Mouse (Mus musculus): ENCODE measurements around the gene Kcna1. TPM values are rescaled to one million over a fixed set of nuclear protein-coding genes. Genes with fewer than 3 reads are reported as not detected.

Gene Kcna1
- 100 to 1,000 TPM; 114 to 118 TPM for total RNA-seq (2021)
- long read RNA-seq, full-length matches to known transcripts, result 17 of 17 reads
- long read RNA-seq, partial matches to known transcripts, result 0 of 17 reads
- long read RNA-seq, other reads (novel, unspliced or antisense), result 0 of 17 reads

DNA sequence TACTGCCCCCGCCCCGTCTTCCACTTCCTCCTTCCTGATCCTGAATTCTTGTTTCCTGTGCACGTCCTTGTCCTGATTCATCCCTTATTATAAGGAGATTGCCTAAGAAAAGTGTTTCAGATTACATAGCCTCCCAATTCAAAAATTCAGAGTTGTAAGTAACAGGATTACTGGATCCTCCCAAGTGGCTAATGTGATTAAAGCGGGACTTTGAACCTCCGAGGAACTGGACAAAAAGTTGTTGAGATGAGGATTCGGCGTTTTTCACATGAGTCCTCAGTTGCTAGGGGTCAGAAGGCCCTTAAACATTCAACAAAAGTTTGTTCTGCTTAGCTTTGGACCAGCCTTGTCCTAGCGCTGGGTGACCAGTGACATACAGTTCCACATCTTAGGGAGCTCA lies at the start of gene Kcna1:
Gene Kcna1, minus strand, starts transcription at position 4 of the 400 bp plus-strand sequence.
- no peak for DNase-seq (ENCODE audit: low spot score in 2 of 2)

DNA sequence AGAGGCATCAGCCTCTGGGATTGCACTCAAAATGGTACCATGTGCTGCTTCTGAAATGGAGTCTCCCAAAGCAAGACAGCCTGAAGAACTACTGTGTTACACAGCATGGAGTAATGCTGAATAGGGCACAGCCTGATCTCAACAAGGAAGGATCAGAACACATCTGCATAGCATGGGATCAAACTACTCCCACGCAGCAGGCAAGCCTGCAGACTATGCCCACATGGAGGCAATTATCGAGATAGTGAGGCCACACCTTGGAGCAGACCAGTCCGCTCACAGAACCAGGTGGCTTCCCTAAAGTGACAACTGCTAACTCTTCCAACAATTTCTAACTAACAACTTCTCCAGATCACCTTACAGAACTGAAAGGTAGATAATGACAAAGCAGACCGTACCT lies 40.9 kb upstream of the Kcna1 start:
- no peak for DNase-seq (ENCODE audit: low spot score in 2 of 2)

DNA sequence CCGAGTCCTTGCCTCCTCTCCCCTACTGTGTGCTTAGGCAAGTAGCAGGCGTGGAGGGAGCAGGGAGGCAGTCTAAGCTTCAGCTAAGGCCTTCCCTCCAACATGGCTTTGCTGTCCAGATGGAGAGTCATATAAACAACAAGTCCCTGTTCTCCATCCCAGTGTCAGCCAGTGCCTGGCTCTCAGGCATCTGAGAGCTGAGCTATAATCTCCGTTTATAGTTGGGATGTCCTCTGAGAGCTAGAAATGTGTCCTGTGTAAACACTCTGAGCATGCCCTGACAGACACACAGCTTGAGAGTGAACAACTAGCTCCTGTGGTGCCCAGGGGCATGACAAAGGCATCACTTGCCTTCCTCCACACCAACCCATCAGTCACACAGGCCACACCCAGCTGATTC lies 39.0 kb upstream of the Kcna1 start:
- DNase-seq (ENCODE audit: low spot score in 2 of 2), result no peak

DNA sequence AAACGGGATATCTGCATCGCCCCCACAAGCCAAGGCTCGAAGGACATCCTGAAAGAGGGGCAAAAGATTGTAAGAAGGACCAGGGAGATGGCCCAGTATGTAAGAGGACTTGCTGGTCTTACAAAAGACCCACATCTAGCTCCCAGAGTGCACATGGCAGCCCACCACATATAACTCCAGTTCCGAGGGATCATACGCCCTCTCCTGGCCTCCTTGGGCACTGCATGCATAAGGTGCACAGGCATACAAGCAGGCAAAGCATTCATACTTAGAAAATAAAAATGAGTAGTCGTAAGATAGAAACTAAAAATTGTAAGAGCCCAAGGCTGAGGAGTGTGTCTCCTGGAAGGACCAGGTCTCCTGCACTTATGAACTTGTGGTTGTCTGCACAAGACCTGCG lies 32.8 kb upstream of the Kcna1 start:
- DNase-seq (ENCODE audit: low spot score in 2 of 2), result peak in 1 of 2 experiments; percentile 32

DNA sequence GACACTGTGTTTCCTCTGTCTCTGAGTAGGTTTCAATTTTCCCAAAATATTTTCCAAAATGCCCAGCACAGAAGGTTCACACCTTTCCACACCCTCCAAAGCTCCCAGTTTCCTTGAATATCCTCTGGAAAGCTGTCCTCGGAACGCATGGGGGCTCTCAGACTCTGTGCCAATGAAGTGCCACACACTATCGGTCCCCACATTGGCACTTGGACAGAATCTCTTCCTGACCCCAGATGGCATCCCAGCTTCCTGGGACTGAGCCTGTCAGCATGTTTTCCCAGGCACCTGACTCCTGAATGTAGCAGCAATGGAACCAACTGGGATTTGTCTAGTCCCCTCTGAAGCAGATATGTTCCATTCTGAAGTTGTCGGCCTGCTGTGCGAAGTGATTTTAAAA lies 20.8 kb upstream of the Kcna1 start:
- DNase-seq (ENCODE audit: low spot score in 2 of 2), result no peak

DNA sequence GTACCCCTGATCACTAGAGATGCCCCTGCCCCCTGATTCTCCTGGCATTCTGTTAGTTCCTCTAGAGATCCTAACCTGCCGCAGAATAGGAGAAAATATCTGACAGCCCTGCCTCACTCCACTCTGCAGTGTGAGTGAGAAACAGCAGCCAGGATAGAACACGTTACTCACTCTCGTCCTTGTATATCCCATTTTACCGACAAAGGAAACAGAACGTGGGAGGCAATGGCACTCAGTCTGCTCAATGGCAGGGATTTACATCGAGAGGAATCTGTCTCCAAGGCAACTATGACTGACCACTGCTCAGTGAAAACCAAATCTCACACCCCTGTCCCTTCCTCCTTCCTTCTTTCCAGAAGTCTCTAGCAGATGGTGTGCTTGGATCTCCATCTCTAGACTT lies 19.9 kb upstream of the Kcna1 start:
- DNase-seq (ENCODE audit: low spot score in 2 of 2), result no peak

DNA sequence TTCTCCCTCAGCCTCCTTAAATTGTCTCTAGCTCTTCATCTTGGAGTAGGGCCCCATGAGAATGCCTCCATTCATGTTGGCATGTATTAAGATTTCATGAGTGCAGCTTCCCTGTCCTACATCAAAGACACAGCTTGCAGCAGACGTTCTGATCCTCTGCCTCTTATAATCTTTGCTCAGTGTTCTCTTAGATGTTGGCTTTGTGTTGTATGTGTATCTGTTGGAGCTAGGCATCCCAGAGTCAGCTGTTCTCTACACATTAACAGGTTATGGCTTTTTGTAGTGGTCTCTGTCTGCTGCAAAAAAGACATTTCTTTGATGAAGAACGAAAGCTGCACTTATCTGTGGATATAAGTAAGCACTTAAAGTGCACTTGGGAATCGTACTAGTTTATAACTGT lies 18.4 kb upstream of the Kcna1 start:
- DNase-seq (ENCODE audit: low spot score in 2 of 2), result no peak

DNA sequence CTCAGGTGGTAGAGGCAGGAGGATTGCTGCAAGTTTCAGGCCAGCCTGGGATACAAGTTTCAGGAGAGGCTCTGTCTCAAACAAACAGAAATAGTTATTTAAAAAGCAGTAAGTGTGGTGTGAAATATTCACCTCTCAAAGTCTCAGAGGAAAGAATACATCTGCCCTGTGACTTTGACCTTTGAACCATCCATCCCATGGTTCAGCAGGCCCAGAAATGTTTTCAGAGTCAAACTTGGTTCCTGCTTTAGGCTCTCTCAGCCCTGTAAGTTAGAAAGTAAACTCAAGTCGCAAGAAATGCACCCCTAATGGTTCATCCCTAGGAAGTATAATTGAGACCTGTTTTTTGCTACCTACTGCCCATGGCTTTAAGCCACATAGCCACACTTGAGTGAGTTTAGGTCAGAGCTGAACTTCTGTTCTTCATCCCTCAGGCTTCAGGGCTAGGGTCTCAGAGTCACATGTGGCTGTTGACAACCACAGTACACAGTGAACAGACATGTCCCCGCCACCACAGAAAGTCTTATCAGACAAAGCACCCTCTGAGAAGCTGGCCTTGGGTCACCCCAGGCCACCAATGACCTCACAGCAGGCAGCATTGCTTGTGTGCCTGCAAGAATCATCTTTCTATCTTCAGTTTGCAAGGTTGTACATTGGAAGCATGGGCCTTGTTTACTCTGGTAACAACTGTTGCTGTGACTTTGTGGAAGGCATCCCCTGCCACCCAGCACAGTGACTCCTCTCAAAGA lies 11.6 kb upstream of the Kcna1 start:
- peak in 1 of 2 experiments; percentile 23 for DNase-seq (ENCODE audit: low spot score in 2 of 2)

DNA sequence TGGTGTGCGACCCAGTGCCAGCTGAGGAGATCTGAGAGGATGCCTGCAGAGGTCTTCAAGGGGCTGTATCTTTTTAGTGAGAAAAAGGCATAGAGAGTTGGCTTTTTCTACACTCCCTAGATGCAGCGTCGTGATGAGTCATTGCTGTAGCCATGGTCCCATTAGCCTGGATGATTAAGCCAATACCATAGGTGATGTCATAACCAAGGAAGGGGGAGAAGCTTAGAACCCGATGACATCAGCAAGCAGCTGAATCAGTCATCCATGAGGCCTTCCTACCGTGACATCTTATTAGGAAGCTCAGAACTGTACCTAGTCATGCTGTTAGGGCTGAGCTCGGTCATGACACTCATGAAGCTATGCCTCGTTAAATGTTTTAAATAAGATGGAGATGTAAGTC lies 7.4 kb upstream of the Kcna1 start:
- DNase-seq (ENCODE audit: low spot score in 2 of 2), result no peak

DNA sequence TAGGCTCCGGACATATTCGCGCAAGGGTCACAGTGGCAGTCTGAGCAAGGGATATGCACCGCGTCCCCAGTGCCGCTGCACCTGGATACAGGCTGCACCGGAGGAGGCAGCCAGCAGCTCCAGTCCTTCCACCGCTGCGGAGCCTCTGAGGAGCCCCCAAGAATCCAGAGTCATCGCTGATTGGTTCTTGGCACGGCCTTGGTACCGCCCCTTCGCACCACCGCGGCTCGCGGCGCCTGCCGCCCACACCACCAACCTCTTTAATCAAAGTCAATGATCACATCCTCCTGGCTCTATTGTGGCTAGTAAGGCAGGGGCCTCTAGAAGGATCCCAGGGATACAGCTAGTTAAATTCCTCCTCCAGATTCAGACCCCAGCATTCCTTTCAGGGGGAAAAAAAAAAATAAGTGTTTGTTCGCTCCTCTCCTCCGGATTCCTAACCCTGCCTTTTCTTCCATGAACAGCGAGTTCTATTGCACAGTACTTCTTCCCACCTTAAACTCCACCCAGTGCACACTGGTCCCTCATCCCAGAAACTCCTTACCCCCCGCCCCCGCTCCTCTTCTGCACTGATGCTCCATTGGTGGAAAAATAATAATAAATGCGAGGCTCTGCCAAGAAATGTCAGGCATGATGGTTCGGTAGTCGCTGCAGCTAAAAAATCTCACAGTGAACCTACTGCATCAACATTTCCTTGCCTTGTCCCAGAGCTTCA lies 383 bp downstream of the Kcna1 start:
- peak; percentile 87 to 88 for DNase-seq (ENCODE audit: low spot score in 2 of 2)

DNA sequence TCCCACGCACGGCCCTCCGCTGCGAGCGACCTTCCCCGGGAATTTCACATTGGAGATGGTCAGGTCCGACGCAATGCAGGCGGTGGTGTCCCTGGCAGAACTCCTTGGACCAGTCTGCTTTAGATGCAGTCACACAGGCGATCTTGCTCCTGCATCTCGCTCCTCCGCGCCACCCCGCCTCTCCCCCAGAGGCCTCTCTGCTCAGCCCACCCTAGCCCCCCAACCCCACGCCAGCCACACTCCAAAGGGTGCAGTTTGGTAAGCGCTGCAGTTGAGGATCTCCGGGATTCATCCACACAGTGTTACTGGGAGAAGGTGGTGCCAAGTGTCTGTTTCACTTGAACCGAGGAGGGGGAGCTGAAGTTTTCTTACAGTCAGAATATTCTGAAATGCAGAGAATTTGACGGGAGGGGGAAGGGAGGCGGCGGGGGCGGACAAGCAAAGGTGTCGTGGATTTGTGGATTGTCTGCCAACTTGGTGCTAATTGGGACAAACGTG lies 1.1 kb downstream of the Kcna1 start:
- peak; percentile 26 to 57 for DNase-seq (ENCODE audit: low spot score in 2 of 2)

DNA sequence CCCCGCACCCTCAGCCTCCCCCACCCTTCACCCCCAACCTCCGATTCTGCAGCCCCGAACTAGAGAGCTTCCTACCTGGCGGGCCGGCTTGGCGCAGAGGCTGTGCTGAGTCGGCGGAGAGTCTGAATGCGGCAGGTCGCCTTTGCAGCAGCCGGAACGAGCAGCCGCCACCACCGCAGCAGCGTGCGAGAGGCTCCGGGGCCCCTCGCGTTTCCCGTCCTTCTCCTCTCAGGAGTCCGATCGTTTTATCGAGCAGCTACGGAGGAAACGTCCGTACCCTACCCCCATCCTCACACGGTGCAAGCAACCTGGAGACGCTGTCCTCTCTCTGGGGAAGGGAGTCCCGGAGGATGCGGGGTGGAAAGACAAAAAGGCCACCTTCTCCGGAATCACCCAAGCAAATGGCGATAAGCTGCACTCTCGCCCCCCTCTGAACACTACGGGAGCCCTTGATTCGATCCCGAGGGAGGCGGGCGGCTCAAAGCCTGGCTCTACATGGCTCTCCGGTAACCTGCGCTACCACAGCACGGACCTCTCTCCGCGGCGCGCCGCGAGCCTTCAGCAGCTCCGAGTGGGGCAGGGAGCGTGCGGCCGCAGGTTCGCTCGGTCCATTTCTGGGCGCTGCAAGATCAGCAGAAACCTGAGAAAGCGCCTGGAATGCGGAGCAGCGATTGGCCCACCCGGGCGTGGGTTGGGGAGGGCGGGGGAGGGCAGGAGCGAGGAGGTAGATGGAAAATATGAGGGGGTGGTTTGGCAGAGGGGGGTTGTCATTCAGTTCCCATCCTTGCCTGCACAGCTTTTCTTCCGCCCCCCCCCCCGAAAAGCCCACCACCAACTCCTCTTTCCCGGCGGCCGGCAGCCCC lies 1.8 kb downstream of the Kcna1 start:
- peak; percentile 64 to 74 for DNase-seq (ENCODE audit: low spot score in 2 of 2)

DNA sequence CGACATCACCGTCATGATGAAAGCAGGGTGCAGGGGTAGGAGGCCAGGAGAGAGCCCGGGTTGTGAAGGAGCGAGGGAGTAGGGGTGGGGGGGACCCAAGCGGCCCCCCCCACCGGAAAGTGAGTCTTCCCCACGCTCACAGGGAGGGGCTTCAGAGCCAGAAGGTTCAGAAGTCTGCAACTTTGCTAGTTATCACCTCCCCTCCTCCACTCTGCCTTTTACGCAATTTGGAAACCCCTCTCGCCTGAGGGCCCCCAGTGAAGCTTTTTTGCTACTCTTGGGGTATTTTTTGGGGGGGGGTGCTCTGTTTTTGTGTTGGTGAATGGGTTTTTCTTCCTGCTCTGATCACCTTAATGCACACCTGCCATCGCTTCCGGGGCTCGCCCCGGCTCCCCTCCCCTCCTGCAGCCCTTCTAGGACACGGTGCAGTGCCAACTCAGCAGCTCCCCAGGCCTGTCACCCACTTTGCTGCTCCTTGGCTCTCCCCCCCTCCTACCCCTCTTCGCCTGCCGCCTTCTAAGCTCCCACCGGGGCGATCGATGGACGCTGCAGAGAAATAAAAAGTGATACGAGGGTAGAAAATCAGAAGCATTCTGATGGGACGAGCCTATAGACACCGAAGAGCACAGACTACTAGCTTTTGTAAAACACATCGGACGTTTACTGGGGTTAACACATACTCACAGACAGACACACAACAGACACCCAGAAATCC lies 2.7 kb downstream of the Kcna1 start:
- peak; percentile 19 to 28 for DNase-seq (ENCODE audit: low spot score in 2 of 2)

DNA sequence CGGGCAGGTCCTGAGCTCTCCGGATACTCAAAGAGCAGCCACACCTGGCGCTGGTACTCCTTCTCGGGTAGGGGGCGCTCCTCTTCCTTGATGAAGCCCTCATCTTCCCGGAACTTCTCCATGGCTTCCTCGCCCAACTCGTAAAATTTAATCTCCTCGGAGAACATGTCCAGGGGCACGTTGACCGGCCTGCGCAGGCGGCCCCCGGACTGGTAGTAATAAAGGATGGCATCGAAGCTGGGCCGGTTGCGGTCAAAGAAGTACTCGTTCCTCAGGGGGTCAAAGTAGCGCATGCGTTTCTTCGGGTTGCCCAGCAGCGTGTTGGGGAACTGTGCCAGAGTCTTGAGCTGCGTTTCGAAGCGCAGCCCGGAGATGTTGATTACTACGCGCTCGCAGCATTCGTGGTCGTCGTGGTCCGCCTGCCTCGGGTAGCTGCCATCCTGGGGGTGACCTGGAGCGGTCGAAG lies 3.3 kb downstream of the Kcna1 start:
- peak; percentile 33 to 68 for DNase-seq (ENCODE audit: low spot score in 2 of 2)

DNA sequence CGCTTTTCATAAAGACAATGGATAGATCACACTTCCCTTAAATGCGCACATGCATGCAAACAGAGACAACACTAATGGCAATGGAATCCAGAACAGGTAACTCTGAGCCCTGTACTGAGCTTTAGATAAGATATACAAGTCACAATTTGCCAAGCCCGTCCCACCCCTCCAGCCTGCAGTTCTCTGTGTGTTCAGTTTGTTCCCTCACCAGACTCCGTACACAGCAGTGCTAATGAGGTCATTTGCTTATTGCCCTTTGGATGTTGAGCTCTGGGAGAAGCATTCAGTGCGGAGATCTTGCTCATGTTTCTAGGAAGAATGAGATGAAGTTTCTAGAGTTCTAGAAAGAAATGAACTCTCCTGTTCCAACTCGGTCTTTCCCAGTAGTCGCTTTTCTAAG lies 17.7 kb downstream of the Kcna1 start:
- DNase-seq (ENCODE audit: low spot score in 2 of 2), result no peak

DNA sequence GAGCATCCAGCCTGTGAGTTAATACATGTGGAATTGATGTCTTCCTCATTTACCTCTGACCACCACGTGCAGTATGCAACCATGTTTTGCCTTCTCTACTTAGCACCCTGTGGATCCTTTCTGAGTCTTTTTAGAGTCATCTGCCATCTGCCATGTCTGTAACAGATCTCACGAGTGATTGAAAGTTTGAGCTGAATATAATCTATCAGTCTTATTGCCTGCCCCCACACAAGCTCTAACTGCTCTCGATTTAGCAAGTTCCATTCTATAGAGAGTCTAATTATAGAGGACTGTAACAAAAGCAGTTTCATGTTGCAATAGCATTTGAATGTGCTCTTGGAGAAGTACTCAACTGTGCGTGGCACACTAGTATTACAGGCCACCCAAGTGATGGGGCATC lies 27.7 kb downstream of the Kcna1 start:
- no peak for DNase-seq (ENCODE audit: low spot score in 2 of 2)

DNA sequence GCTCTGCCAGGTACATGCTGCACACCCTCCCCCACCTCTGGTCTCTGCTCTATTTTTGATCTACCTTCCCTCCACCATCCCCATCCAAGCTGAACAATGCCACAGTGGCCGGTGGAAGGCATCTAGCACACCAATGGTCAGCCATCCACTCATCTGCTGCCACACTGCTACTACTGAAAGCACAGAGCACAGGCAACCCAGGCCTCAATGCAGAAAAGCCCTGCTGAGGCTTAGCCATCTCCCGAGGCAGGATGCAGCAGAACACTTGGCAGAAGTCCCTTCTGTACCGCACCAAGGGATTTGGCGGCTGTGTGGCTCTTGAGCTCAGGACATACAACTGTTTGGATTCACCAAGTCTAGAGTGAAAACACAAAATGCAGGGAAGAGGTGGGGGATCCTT lies 35.4 kb downstream of the Kcna1 start:
- no peak for DNase-seq (ENCODE audit: low spot score in 2 of 2)

DNA sequence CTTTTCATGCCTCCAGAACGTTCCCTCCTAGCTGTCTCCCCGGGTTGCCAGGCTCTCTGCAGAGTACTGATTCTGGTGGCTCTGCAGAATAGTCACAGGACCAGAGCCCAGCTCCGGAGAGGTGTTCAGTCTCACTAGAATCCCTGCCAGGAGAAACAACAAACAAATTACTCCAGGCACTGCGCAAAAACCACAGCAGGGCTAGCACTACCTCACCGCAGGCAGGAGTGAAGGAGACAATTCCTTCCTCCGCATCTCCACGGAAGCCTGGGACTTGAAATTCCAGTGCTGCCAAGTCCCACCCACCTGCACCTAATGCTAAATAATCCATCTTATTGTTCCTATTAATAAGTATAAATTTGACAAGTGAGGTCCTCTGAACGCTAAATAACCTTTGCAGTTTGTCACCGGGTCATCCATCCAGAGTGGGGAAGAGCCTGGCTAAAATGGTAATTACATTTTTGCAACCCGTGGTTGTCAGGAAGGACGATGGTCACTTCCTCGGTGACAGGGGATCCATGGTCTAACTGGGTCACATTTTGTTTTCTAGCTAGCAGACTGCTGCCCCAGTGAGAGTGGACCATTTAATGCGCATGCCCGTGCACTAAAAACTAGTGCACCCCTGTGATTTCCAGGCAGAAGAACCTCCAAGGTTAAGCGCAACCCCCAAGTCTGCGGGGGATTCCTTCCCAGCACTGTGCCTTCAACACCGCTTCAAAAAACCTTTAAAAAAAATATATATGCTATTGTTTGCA lies 36.8 kb downstream of the Kcna1 start:
- DNase-seq (ENCODE audit: low spot score in 2 of 2), result no peak

DNA sequence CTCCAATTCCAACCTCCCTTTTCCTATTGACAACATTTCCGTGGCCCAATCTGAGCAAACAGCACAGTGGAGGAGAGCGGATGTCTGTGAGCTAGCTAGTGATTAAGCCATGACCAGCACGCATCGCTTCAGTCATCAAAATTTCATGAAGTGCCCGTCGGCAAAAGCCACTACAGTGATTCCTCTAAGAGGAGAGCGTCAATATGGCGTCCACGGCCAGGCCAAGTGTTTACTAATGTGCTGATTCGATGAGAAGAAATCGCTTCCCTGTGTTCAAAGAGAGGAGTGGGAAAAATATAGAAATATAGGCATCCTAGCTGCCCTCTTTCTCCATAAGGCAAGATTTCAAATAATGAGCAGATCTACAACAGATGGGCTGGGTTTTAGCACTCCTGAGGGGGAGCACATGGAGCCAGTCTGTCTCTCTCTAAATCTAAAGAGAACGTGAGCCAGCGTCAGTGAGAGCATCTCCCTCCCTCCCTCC lies 44.3 kb downstream of the Kcna1 start:
- DNase-seq (ENCODE audit: low spot score in 2 of 2), result peak in 1 of 2 experiments; percentile 69

All from layer of hippocampus, adult 18-20 months (tissue).